Mouse (Mus musculus) MEL (cell line): ENCODE data around the gene Traf2. TPM values are rescaled to one million over a fixed set of nuclear protein-coding genes. Genes with fewer than 3 reads are reported as not detected.

ENCODE experiments used
- DNase-seq: peaks from one replicate; pipeline ENCODE4 v3.0.0; 2011; ENCODE audit warnings: low read depth, low spot score
- H3K27ac ChIP-seq: 2 replicates; pipeline ENCODE4 v1.5.1; 2012; ENCODE audit warnings: low read depth, mild to moderate bottlenecking, control low read depth, low read length, moderate library complexity; ENCODE audit not compliant: control insufficient read depth
- H3K27me3 ChIP-seq, 2 experiments: fragments of 150-350 bp in 1 of 2; sonication (generic) in 1 of 2; 2 replicates each; pipeline ENCODE4 v1.6.1; 2012; ENCODE audit warnings: low read length in 2 of 2, mild to moderate bottlenecking in 2 of 2, improper control_type of control experiment in 1 of 2, moderate library complexity in 1 of 2; ENCODE audit not compliant: insufficient read depth in 2 of 2, control insufficient read depth in 1 of 2
- H3K36me3 ChIP-seq, 2 experiments: 2 replicates each; pipeline ENCODE4 v1.6.1; 2012 to 2014; ENCODE audit warnings: low read length in 2 of 2, improper control_type of control experiment in 1 of 2, inconsistent platforms in 1 of 2, mild to moderate bottlenecking in 1 of 2; ENCODE audit not compliant: insufficient read depth in 2 of 2, control insufficient read depth in 1 of 2
- H3K4me1 ChIP-seq, 2 experiments: fragments of 150-350 bp in 1 of 2; sonication (generic) in 1 of 2; 2 replicates each; pipeline ENCODE4 v1.6.1; 2012; ENCODE audit warnings: low read length in 2 of 2, improper control_type of control experiment in 1 of 2, mild to moderate bottlenecking in 1 of 2; ENCODE audit not compliant: insufficient read depth in 2 of 2, control insufficient read depth in 1 of 2
- H3K4me3 ChIP-seq, 2 experiments: fragments of 150-350 bp in 1 of 2; sonication (generic) in 1 of 2; 2 replicates each; pipeline ENCODE4 v1.5.1; 2012; ENCODE audit warnings: low read depth in 2 of 2, low read length in 2 of 2, mild to moderate bottlenecking in 2 of 2, moderate library complexity in 2 of 2, control low read depth in 1 of 2, improper control_type of control experiment in 1 of 2; ENCODE audit not compliant: control insufficient read depth in 1 of 2, insufficient read depth in 1 of 2
- H3K79me2 ChIP-seq: 2 replicates; pipeline ENCODE4 v1.6.1; 2012; ENCODE audit warnings: mild to moderate bottlenecking, low read length, moderate library complexity; ENCODE audit not compliant: control insufficient read depth, poor library complexity, insufficient read depth
- H3K9ac ChIP-seq: 2 replicates; pipeline ENCODE4 v1.6.1; 2012; ENCODE audit warnings: low read depth, mild to moderate bottlenecking, control low read depth, low read length, moderate library complexity; ENCODE audit not compliant: control insufficient read depth, poor library complexity, severe bottlenecking
- H3K9me3 ChIP-seq: fragments of 150-350 bp; sonication (generic); replicated peaks from 2 replicates; pipeline ENCODE4 v1.6.1; 2012; ENCODE audit warnings: mild to moderate bottlenecking, low read length, improper control_type of control experiment, moderate library complexity; ENCODE audit not compliant: insufficient read depth
- BHLHE40 ChIP-seq: IDR thresholded peaks from 2 replicates; pipeline ENCODE4 v1.6.1; 2012; ENCODE audit warnings: low read depth, mild to moderate bottlenecking, inconsistent platforms, low read length, improper control_type of control experiment, borderline replicate concordance
- CTCF ChIP-seq, 3 experiments: IDR thresholded peaks in 2 of 3; conservative IDR thresholded peaks in 1 of 3; 2 replicates each; pipeline ENCODE4 v1.5.1; 2011 to 2012; ENCODE audit warnings: low read length in 3 of 3, low read depth in 2 of 3, mild to moderate bottlenecking in 2 of 3, improper control_type of control experiment in 1 of 3, inconsistent platforms in 1 of 3, mixed read lengths in 1 of 3, moderate library complexity in 1 of 3; ENCODE audit not compliant: control insufficient read depth in 1 of 3, insufficient read depth in 1 of 3, poor library complexity in 1 of 3, severe bottlenecking in 1 of 3
- ELF1 ChIP-seq: IDR thresholded peaks from 2 replicates; pipeline ENCODE4 v1.6.1; 2014; ENCODE audit warnings: low read depth, mild to moderate bottlenecking, inconsistent platforms, low read length, improper control_type of control experiment, moderate library complexity
- EP300 ChIP-seq, 2 experiments: IDR thresholded peaks; 2 replicates each; pipeline ENCODE4 v1.6.1; 2011; ENCODE audit warnings: improper control_type of control experiment in 2 of 2, low read length in 2 of 2, low read depth in 1 of 2, mild to moderate bottlenecking in 1 of 2
- GABPA ChIP-seq: IDR thresholded peaks from 2 replicates; pipeline ENCODE4 v1.6.1; 2012; ENCODE audit warnings: low read depth, mild to moderate bottlenecking, inconsistent platforms, low read length, improper control_type of control experiment, moderate library complexity
- HCFC1 ChIP-seq: IDR thresholded peaks from 2 replicates; pipeline ENCODE4 v1.6.1; 2012; ENCODE audit warnings: low read depth, mild to moderate bottlenecking, inconsistent platforms, low read length, improper control_type of control experiment, moderate library complexity
- JUND ChIP-seq: IDR thresholded peaks from 2 replicates; pipeline ENCODE4 v1.6.1; 2011; ENCODE audit warnings: low read depth, mild to moderate bottlenecking, improper control_type of control experiment, low read length
- MAX ChIP-seq: IDR thresholded peaks from 2 replicates; pipeline ENCODE4 v1.6.1; 2011; ENCODE audit warnings: low read length, improper control_type of control experiment
- MYB ChIP-seq: IDR thresholded peaks from 2 replicates; pipeline ENCODE4 v1.6.1; 2011; ENCODE audit warnings: mild to moderate bottlenecking, low read depth, low read length, improper control_type of control experiment
- MYC ChIP-seq: IDR thresholded peaks from 2 replicates; pipeline ENCODE4 v1.6.1; 2011; ENCODE audit warnings: low read depth, mild to moderate bottlenecking, low read length, improper control_type of control experiment, moderate library complexity
- NRF1 ChIP-seq: IDR thresholded peaks from 2 replicates; pipeline ENCODE4 v1.6.1; 2014; ENCODE audit warnings: low read depth, mild to moderate bottlenecking, inconsistent platforms, low read length, improper control_type of control experiment, moderate library complexity; ENCODE audit not compliant: poor library complexity, insufficient read depth, severe bottlenecking
- RCOR1 ChIP-seq: IDR thresholded peaks from 2 replicates; pipeline ENCODE4 v1.6.1; 2012; ENCODE audit warnings: low read depth, mild to moderate bottlenecking, inconsistent platforms, low read length, improper control_type of control experiment
- SMC3 ChIP-seq: IDR thresholded peaks from 2 replicates; pipeline ENCODE4 v1.6.1; 2011; ENCODE audit warnings: low read depth, low read length, improper control_type of control experiment
- TAL1 ChIP-seq: IDR thresholded peaks from 2 replicates; pipeline ENCODE4 v1.6.1; 2012; ENCODE audit warnings: mild to moderate bottlenecking, inconsistent platforms, low read length, moderate library complexity, mixed read lengths
- TBP ChIP-seq: IDR thresholded peaks from 2 replicates; pipeline ENCODE4 v1.8.0; 2011; ENCODE audit warnings: low read depth, low read length, improper control_type of control experiment
- USF2 ChIP-seq, 2 experiments: IDR thresholded peaks; 2 replicates each; pipeline ENCODE4 v1.6.1; 2011 to 2012; ENCODE audit warnings: improper control_type of control experiment in 2 of 2, low read length in 2 of 2, borderline replicate concordance in 1 of 2, inconsistent platforms in 1 of 2, low read depth in 1 of 2, mild to moderate bottlenecking in 1 of 2; ENCODE audit not compliant: insufficient read depth in 1 of 2
- ZC3H11A ChIP-seq: IDR thresholded peaks from 2 replicates; pipeline ENCODE4 v1.6.1; 2012; ENCODE audit warnings: low read depth, mild to moderate bottlenecking, inconsistent platforms, low read length, improper control_type of control experiment
- ZMIZ1 ChIP-seq: IDR thresholded peaks from 2 replicates; pipeline ENCODE4 v1.6.1; 2012; ENCODE audit warnings: low read depth, mild to moderate bottlenecking, inconsistent platforms, low read length, improper control_type of control experiment, moderate library complexity
- ZNF384 ChIP-seq: IDR thresholded peaks from 2 replicates; pipeline ENCODE4 v1.6.1; 2012; ENCODE audit warnings: low read depth, mild to moderate bottlenecking, inconsistent platforms, low read length, improper control_type of control experiment
- polyA plus RNA-seq, 2 experiments: library from polyadenylated mRNA; stranded (reverse) in 1 of 2; unstranded in 1 of 2; fragments of >175 nt in 1 of 2; fragments of >200 nt in 1 of 2; gene quantifications; 2 replicates each; pipeline versions ENCODE4 v1.2.1 to v1.2.4; 2012; ENCODE audit warnings: low replicate concordance in 2 of 2, low read depth in 1 of 2; ENCODE audit not compliant: insufficient read length in 2 of 2, insufficient read depth in 1 of 2, missing spikeins in 1 of 2
- total RNA-seq: library from RNA; depleted of rRNA; stranded (reverse); fragments of 300-350 nt; gene quantifications from 2 replicates; pipeline ENCODE4 v1.2.3, GENCODE M21; 2012

Traf2 gene
- total and polyA plus RNA-seq, 3 experiments, result 19.9 to 28.3 TPM; not detected in 1

- DNase-seq, result no peak
- Histone ChIP-seq H3K79me2 (no peaks in the 10 kb centered on the region), H3K9ac (no peak overlapping the region), H3K27me3 (no peaks in the 10 kb centered on the region), H3K4me1 (no peaks in the 10 kb centered on the region), H3K27ac (no peak overlapping the region), H3K36me3 (no peaks in the 10 kb centered on the region), H3K9me3 (no peaks in the 10 kb centered on the region), H3K4me3 (no peak overlapping the region)
- TF ChIP-seq MYC (no peak), GABPA (no peak), ELF1 (no peak), MYB (no peak), ZNF384 (no peak), BHLHE40 (no peak), ZMIZ1 (no peak), SMC3 (no peak), MAX (no peak), NRF1 (no peak), EP300 (IDR thresholded peaks at IDR 0.05; ENCODE audit: low read depth in 1 of 2, low read length in 2 of 2) (no peak)
- TF ChIP-seq, all 39 proteins: peak for 0
These were observed 68.6 kb downstream of the Traf2 start for GRCm38 (mm10) chr2:25477967-25478675.

- no peak for DNase-seq
- Histone ChIP-seq H3K9me3 (no peaks in the 10 kb centered on the region), H3K4me1 (no peaks in the 10 kb centered on the region), H3K4me3 (no peak overlapping the region), H3K36me3 (no peaks in the 10 kb centered on the region), H3K27ac (no peak overlapping the region), H3K27me3 (no peaks in the 10 kb centered on the region), H3K79me2 (no peaks in the 10 kb centered on the region), H3K9ac (no peak overlapping the region)
- TF ChIP-seq MYB, result no peak
- TF ChIP-seq USF2 (IDR thresholded peaks at IDR 0.05; ENCODE audit: borderline replicate concordance in 1 of 2, insufficient read depth in 1 of 2, low read depth in 1 of 2, low read length in 2 of 2), result no peak
- TF ChIP-seq ZC3H11A, result no peak
- no peak for TF ChIP-seq HCFC1
These were observed 69.2 kb downstream of the Traf2 start for GRCm38 (mm10) chr2:25477541-25477940.

- H3K27ac ChIP-seq, result no peak overlapping the region
- H3K27me3 ChIP-seq, result peaks cover 0 to 1% of the 10 kb centered on the region in 2 experiments; a peak in 2 of 4 replicates
- no peak overlapping the region for H3K4me3 ChIP-seq
- H3K9me3 ChIP-seq, result no peaks in the 10 kb centered on the region
- H3K36me3 ChIP-seq, result no peaks in the 10 kb centered on the region
- DNase-seq, result no peak
- H3K79me2 ChIP-seq, result no peaks in the 10 kb centered on the region
- no peaks in the 10 kb centered on the region for H3K4me1 ChIP-seq
- TF ChIP-seq TAL1, result no peak
- TF ChIP-seq USF2 (IDR thresholded peaks at IDR 0.05; ENCODE audit: borderline replicate concordance in 1 of 2, insufficient read depth in 1 of 2, low read depth in 1 of 2, low read length in 2 of 2), result no peak
- no peak for TF ChIP-seq MYB
- TF ChIP-seq TBP, result no peak
- TF ChIP-seq CTCF (IDR thresholded peaks at IDR 0.05 in 2 of 3, conservative IDR thresholded peaks at IDR 0.05 in 1 of 3; ENCODE audit: control insufficient read depth in 1 of 3, insufficient read depth in 1 of 3, low read depth in 2 of 3, low read length in 3 of 3, poor library complexity in 1 of 3, severe bottlenecking in 1 of 3), result no peak
- TF ChIP-seq GABPA, result no peak
- no peak for TF ChIP-seq RCOR1
- TF ChIP-seq JUND, result no peak
- H3K9ac ChIP-seq, result no peak overlapping the region
These were observed 74.2 kb downstream of the Traf2 start for GRCm38 (mm10) chr2:25472550-25472949.
